Mouse (Mus musculus) erythroblast, embryonic 14.5 days (primary cell): Measurements from ENCODE around the gene Cytip.

Source experiments
- GATA1 ChIP-seq: IDR thresholded peaks from 2 replicates; pipeline ENCODE4 v1.6.1; 2012; ENCODE audit warnings: low read length, inconsistent platforms, mixed read lengths
- TAL1 ChIP-seq: IDR thresholded peaks from 3 replicates; pipeline ENCODE4 v1.6.1; 2012; ENCODE audit warnings: low read length, inconsistent platforms, mixed read lengths

DNA sequence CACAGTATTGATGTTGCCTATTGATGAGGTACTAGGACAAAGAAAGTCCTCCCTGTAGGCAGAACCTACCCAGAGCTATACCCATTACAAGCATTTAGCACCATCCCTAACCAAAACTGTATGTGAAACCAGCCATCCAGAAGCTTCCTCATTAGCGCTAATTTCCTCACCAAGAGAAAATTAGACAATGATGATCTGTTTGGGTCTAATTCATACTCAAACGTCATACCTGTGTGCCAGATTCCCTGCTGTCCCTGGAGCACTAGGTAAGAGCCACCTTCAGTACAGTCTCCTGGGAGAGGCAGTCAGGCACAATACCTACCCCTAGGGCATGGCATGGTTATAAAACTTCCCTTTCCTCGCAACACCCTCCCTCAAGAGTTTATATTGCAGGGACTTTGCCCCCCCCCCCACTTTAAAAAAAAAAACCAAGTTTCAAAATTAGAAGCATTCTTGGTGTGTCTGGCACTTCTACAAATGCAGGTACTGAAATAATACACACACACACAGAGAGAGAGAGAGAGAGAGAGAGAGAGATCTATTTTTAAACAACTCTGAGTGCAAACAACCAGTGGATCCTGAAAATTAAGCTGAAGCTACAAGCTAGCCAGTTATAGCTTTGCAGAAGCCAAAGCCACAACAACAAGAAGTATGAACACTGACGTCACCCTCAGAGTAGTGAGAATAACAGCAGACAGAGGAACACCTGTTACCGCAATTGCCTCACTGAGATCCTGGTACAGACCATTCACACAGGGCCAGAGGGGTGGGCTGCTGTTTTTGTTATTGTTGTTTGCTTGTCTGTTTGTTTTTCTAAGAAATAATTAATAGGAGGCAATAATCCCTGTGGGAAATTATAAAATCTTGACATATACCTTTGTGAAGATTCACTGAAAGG, 38.6 kb downstream of the Cytip start:
- TF ChIP-seq GATA1 (no peak), TAL1 (no peak)
